Mouse (Mus musculus): Measurements from ENCODE around the gene Ccdc7b. TPM values are rescaled to one million over a fixed set of nuclear protein-coding genes. Genes with fewer than 3 reads are reported as not detected.

Ccdc7b gene
- not detected for total RNA-seq (2023)

DNA sequence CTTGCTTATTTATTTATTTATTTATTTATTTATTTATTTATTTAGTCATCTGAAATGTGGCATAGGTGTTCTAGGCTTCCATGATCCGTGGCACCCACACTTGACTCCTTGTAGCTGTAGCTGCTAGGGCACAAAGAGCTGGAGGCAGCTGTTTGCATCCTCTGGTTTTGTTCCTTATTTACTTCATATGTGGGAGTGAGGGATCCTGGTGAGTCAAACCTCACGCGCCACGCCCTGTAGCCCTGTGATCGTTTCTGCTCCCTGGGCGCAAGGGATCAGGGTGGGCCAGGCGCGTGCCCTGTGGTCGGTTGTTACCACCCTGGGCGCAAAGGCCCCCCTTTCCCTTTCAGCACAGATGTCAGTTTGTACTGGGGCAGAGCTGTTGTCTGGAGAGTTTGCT lies at the start of gene Ccdc7b:
Ccdc7b (plus strand) TSS at position 301 of the 400 bp plus-strand sequence.

GRCm38 (mm10) chr8:129065417-129065816 lies 1.5 kb upstream of the Ccdc7b start, which contains the start of gene Ccdc7a:
Gene Ccdc7a, minus strand, starts transcription at chr8:129065517.

DNA sequence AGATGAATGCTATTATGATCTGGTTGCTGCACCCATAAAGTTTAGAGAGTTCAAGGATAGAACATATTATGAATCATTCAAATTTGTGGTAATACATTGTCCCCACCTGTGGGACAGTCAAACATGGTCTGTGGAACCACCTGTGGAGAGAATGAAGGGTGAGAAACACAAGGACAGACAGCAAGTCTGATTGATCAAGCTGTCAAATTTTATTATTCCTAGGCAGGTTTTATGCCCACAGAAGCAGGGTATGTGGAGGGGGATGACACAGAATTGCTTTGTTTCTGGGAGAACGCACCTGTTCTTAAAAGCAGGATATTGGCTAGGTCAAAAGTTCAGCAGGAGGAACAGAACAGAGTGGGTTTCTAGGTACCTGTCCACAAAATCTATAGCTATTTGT lies 64.6 kb downstream of the Ccdc7b start, which contains the start of gene Gm10999:
Gm10999 (minus strand) TSS at position 101 of the 400 bp plus-strand sequence.

Other genes starting within 250 kb of the Ccdc7b start
- gene Ccdc7a, start 1.6 kb upstream of the Ccdc7b start, total RNA-seq (2023), result not detected
- not detected for gene Gm10999, start 64.5 kb downstream of the Ccdc7b start, total RNA-seq (2023)
- gene 2610044O15Rik8, start 167.3 kb downstream of the Ccdc7b start, total RNA-seq (2023), result 1 to 10 TPM; 4.5 to 9.2 TPM